Mouse (Mus musculus): ENCODE results near the gene Cox5b. TPM values are rescaled to one million over a fixed set of nuclear protein-coding genes. Genes with fewer than 3 reads are reported as not detected.
A peak's percentile ranks its signal among the peaks of the same experiment; 100 is the strongest.

Gene Cox5b
- total RNA-seq, 2 experiments from 2014 or later = 158 to 231 TPM

GRCm38 (mm10) chr1:36682620-36683355 lies 8.5 kb upstream of the Cox5b start, which contains the start of gene Fam178b:
Fam178b (minus strand) TSS chr1:36683183.
- ATAC-seq (replicated peaks; ENCODE audit: low FRiP score, poor library complexity, severe bottlenecking) = no peak

DNA sequence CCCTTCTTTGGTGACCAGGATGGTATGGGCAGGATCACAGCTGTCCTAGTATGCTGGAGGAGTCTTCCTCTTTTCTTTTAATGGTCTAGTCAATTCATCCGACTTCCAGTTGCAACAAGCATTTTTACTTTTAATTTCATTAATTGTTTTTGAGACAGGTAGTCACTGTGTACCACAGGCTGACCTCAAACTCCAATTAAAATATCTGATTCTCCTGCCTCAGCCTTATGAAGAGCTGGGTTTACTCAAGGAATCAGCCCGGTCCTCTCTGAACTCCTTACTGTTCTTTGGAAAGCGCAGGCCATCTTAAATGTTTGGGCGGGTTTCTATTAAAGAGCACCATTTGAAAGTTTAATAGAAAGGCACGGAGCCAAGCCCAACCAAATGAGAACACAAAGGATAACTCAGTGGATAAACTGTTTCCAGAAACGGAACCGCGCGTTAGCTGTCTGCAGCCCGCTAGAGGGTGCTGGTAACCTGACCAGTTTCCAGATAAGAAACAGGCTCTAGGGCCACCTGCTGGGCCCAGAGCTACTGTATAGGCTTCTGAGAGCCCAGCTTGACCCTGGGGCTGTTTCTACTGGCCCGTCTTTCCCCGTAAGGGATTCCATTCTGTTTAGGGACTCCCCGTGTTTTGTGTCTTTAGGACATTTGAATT lies 7.3 kb upstream of the Cox5b start:
- ATAC-seq (replicated peaks; ENCODE audit: low FRiP score, poor library complexity, severe bottlenecking) = peak; percentile 79

DNA sequence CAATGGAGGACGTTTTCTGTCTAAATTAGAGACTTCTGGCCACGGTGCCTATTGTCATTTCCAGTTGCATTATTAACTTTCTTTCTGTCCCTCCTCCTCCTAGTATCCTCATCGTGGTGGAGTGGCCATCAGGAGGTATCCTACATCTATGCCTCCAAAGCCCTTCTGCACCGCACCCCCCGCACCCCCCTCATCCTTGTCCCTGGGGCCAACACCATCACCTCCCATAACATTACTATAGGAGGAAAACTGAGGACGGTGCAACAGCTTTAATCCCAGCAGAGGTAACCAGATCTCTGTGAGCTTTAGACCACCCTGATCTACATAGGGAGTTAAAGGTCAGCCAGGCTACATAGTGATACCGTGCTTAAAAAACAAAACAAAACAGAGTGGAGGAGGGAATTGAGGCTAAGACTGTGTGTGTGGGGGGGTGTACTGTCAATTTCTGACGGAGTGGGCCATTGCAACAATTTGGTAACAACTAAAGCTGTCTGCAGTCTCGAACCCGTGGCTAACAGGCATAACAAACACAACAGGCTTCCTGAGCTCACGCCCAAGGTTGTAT lies 496 bp upstream of the Cox5b start:
- no peak for ATAC-seq (replicated peaks; ENCODE audit: low FRiP score, poor library complexity, severe bottlenecking)

DNA sequence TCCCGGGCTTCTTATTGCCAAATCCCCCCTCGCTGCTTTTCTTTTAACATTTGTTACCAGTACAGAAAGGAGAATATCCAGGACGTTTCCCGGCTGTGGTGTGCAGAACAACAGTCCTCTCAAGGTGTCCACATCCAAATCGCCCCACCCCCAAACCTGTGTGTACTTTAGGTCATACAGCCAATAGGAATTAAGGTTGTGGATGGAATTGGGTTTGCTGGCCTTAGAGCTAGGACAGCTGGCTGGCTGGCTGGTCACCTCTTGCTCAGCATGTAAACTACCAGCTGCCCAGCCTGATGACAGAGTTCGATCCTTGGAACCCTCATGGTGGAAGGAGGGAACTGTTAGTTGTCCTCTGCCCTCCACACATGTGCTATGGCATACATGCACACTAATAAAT lies 3.6 kb downstream of the Cox5b start:
- no peak for ATAC-seq (replicated peaks; ENCODE audit: low FRiP score, poor library complexity, severe bottlenecking)

DNA sequence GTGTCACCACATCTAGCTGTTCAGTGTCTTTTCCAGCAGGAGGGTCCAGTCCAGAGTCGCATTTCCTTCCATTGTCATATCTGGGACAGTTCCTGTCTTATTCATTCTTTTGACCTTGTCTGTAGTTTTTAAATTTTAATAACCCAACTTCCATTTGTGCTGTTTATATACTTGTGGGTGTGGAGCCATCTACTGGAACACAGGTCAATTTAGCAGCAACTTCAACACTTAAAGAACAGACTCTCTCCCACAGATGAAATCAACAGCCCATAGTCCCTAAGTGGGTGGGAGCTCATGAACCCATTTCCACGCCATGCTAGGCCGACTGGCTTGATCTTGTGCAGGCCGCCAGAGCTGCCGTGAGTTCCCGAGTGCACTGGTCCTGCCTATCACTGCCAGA lies 5.2 kb downstream of the Cox5b start:
- ATAC-seq (replicated peaks; ENCODE audit: low FRiP score, poor library complexity, severe bottlenecking) = no peak

DNA sequence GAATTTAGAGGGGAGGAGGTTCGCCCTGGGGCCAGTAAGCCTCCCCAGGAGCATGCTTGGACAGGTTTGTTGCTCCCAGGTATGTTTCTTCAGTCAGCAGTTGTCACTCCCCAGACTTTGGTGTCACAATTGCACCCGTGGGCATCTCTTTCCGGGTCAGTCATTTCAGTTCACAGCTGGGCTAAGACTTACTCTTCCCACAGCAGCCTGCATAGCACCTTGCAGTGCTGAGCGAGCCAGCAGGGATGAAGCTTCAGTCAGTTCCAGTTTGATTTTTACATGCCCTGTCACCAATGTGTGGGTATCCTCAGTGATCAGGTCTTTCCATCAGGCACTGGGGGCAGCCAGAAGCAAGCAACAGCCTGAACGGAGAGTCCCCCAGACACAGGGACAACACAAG lies 5.8 kb downstream of the Cox5b start:
- ATAC-seq (replicated peaks; ENCODE audit: low FRiP score, poor library complexity, severe bottlenecking) = no peak

GRCm38 (mm10) chr1:36707166-36707565 lies 15.9 kb downstream of the Cox5b start:
- ATAC-seq (replicated peaks; ENCODE audit: low FRiP score, poor library complexity, severe bottlenecking) = no peak

GRCm38 (mm10) chr1:36707797-36708196 lies 16.5 kb downstream of the Cox5b start:
- no peak for ATAC-seq (replicated peaks; ENCODE audit: low FRiP score, poor library complexity, severe bottlenecking)

DNA sequence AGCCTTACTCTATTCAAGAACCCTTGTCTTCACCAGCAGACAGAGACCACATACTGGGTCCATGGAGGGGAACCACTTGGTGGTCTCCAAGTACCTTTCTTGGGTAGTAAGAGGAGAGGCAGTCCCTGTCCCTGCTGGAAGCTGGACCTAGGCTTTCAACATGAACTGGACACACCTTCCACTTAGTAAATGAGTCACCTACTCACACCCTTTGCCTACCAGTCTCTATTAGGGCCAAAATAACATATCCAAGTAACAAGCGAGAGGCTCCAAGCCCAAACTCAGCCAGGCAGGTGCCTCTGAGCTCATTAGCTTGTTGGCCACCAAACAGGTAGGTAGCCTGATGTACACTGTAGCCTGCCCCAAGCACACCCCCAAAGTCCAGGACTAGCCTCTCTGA lies 17.4 kb downstream of the Cox5b start:
- ATAC-seq (replicated peaks; ENCODE audit: low FRiP score, poor library complexity, severe bottlenecking) = 0 out of 2 replicates have a peak, but pooled peaks have one; percentile 2

GRCm38 (mm10) chr1:36709055-36709853 lies 18.0 kb downstream of the Cox5b start:
- peak; percentile 32 for ATAC-seq (replicated peaks; ENCODE audit: low FRiP score, poor library complexity, severe bottlenecking)

- peak; percentile 100 for ATAC-seq (replicated peaks; ENCODE audit: low FRiP score, poor library complexity, severe bottlenecking)
These were observed 18.6 kb downstream of the Cox5b start, which contains the start of gene 4933424G06Rik for GRCm38 (mm10) chr1:36709854-36710280. 4933424G06Rik (plus strand) TSS chr1:36710149.

DNA sequence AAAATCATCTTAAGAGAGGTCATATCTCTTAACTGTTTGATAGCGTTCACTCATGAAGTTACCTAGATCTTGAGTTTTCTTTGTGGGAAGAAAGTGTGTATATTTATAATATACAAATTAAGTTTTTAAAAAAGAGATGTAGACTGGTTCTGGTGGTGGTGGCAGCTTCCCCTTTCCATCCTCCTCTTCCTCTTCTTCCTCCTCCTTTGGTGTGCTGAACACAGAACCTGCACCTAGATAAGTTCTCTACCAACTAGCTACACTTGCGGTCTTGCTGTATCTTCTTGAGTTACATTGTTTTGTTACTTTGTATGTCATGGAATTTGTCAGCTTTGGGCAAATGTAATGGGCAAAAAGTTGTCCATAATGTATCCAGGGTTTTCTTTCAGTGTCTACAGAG lies 19.9 kb downstream of the Cox5b start:
- no peak for ATAC-seq (replicated peaks; ENCODE audit: low FRiP score, poor library complexity, severe bottlenecking)

DNA sequence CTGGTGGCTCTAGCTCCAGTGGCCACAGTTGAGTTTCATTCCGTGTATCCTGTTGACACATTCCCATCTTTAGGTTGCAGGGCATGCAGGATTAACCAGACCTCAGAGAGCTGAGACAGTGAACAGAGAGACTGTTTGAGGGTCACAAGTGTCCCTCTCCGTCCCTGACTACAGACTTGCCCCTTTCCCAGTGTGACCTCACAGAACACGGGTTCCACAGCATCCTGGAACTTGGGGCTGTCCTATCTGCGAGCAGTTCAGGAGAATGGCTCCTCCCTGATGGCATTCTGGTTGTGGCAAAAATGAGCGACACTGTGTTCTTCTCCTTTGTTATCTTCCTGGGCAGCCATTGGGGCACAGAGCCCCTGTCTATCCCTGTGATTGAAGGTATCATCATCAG lies 23.1 kb downstream of the Cox5b start, which contains the start of gene Actr1b:
Gene Actr1b, minus strand, starts transcription at position 112 of the 400 bp plus-strand sequence.
- ATAC-seq (replicated peaks; ENCODE audit: low FRiP score, poor library complexity, severe bottlenecking) = no peak

DNA sequence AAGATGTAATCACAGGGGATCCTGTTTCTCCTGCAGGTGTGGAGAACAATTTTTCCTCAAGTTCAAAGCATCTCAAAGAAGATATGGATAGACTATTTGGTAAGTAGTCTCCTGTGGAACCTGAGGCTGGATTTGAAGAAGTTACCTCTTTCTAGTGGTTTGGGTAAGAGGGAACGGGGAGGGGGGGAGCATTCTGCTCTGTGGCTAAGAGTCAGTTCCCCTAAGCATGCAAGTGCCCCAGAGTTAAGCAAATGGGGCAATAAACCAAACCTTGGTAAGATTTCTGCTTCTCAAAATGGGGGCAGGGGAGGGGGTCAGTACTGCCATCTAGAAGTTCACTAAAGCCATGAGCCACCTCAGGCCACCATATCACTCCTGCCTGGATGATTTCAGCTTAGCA lies 27.5 kb downstream of the Cox5b start:
- ATAC-seq (replicated peaks; ENCODE audit: low FRiP score, poor library complexity, severe bottlenecking) = no peak

GRCm38 (mm10) chr1:36723146-36724056 lies 32.2 kb downstream of the Cox5b start:
- no peak for ATAC-seq (replicated peaks; ENCODE audit: low FRiP score, poor library complexity, severe bottlenecking)

DNA sequence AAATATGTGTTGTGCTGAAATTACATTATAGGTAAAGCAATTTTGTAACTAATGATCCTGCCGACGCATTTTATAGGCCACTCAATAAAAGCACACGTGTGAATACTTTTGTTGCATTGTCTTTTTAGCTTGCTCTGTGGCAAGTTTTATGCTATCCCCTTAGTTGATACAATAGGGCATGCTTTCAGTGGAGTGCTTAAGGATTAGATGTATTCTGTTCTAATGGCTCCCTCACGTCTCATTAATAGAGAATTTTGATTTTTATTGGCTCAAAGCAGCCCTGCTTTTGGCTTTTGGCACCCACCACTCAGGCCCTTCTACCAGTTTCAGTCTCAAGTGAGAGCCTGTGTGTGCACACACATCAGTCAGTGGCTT lies 32.8 kb downstream of the Cox5b start:
- ATAC-seq (replicated peaks; ENCODE audit: low FRiP score, poor library complexity, severe bottlenecking) = no peak

DNA sequence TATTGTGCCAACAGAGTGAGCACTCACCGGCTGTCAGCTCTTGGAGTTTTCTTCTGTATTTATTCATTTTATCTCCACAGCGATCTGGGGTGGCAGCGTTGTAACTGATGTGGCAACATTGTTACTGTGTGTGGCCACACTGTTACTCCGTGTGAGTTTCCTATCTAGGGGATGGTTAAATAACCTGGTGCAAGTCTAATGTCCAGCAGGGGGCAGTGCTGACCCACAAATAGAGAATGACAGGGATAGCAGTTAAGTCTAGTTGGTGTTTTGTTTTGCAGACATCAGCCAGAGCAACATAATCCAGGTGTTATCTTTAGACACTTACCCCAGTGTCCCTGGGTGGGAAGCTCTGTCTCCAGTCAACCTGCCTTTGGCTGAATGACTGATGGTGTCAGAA lies 46.1 kb downstream of the Cox5b start:
- ATAC-seq (replicated peaks; ENCODE audit: low FRiP score, poor library complexity, severe bottlenecking) = peak; percentile 89

DNA sequence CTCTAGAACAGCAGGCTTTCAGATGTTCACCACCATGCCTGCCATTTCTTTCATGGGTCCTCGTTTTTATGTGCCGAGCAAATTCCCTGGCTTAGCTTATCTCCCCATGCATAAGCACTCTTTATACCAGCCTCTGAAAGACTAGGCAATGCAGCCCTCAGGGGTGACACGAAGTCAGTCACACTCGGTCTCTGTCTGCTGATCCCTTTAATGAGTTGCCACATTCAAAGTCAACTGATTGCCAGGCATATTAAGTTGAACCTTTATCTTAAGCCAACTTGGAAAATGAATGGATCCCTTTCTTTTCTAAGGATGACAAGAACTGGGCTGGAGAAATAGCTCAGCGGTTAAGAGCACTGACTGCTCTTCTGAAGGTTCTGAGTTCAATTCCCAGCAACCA lies 48.0 kb downstream of the Cox5b start:
- no peak for ATAC-seq (replicated peaks; ENCODE audit: low FRiP score, poor library complexity, severe bottlenecking)

DNA sequence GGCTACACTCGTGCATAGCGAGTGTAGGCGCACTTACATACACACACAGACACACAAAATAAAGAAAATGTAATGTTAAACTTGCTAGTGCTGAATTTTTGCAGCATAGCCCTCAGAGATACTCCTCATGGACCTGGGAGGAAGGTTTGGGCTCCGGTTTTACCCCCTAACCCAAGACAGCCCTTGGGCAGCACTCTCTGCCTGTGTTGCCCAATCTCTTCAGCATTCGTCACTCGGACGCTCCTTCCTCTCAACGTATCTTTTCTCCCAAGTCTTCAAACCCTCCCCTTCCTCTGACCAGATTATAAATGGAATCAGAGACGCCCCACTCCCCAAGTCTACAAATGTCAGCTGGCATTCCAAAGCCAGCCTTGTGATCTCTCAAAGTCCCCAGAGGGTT lies 51.8 kb downstream of the Cox5b start:
- no peak for ATAC-seq (replicated peaks; ENCODE audit: low FRiP score, poor library complexity, severe bottlenecking)

Measured in erythroblast, adult 5-6 weeks (primary cell).